Mouse (Mus musculus) MEL (cell line): ENCODE data around the gene Rnf24. TPM values are rescaled to one million over a fixed set of nuclear protein-coding genes. Genes with fewer than 3 reads are reported as not detected.

Experiments used
- DNase-seq: peaks from one replicate; pipeline ENCODE4 v3.0.0; 2011; ENCODE audit warnings: low read depth, low spot score
- H3K27ac ChIP-seq: 2 replicates; pipeline ENCODE4 v1.5.1; 2012; ENCODE audit warnings: low read depth, mild to moderate bottlenecking, control low read depth, low read length, moderate library complexity; ENCODE audit not compliant: control insufficient read depth
- H3K27me3 ChIP-seq, 2 experiments: fragments of 150-350 bp in 1 of 2; sonication (generic) in 1 of 2; 2 replicates each; pipeline ENCODE4 v1.6.1; 2012; ENCODE audit warnings: low read length in 2 of 2, mild to moderate bottlenecking in 2 of 2, improper control_type of control experiment in 1 of 2, moderate library complexity in 1 of 2; ENCODE audit not compliant: insufficient read depth in 2 of 2, control insufficient read depth in 1 of 2
- H3K36me3 ChIP-seq, 2 experiments: 2 replicates each; pipeline ENCODE4 v1.6.1; 2012 to 2014; ENCODE audit warnings: low read length in 2 of 2, improper control_type of control experiment in 1 of 2, inconsistent platforms in 1 of 2, mild to moderate bottlenecking in 1 of 2; ENCODE audit not compliant: insufficient read depth in 2 of 2, control insufficient read depth in 1 of 2
- H3K4me1 ChIP-seq, 2 experiments: fragments of 150-350 bp in 1 of 2; sonication (generic) in 1 of 2; 2 replicates each; pipeline ENCODE4 v1.6.1; 2012; ENCODE audit warnings: low read length in 2 of 2, improper control_type of control experiment in 1 of 2, mild to moderate bottlenecking in 1 of 2; ENCODE audit not compliant: insufficient read depth in 2 of 2, control insufficient read depth in 1 of 2
- H3K4me3 ChIP-seq, 2 experiments: fragments of 150-350 bp in 1 of 2; sonication (generic) in 1 of 2; 2 replicates each; pipeline ENCODE4 v1.5.1; 2012; ENCODE audit warnings: low read depth in 2 of 2, low read length in 2 of 2, mild to moderate bottlenecking in 2 of 2, moderate library complexity in 2 of 2, control low read depth in 1 of 2, improper control_type of control experiment in 1 of 2; ENCODE audit not compliant: control insufficient read depth in 1 of 2, insufficient read depth in 1 of 2
- H3K79me2 ChIP-seq: 2 replicates; pipeline ENCODE4 v1.6.1; 2012; ENCODE audit warnings: mild to moderate bottlenecking, low read length, moderate library complexity; ENCODE audit not compliant: control insufficient read depth, poor library complexity, insufficient read depth
- H3K9ac ChIP-seq: 2 replicates; pipeline ENCODE4 v1.6.1; 2012; ENCODE audit warnings: low read depth, mild to moderate bottlenecking, control low read depth, low read length, moderate library complexity; ENCODE audit not compliant: control insufficient read depth, poor library complexity, severe bottlenecking
- H3K9me3 ChIP-seq: fragments of 150-350 bp; sonication (generic); replicated peaks from 2 replicates; pipeline ENCODE4 v1.6.1; 2012; ENCODE audit warnings: mild to moderate bottlenecking, low read length, improper control_type of control experiment, moderate library complexity; ENCODE audit not compliant: insufficient read depth
- CTCF ChIP-seq, 3 experiments: IDR thresholded peaks in 2 of 3; conservative IDR thresholded peaks in 1 of 3; 2 replicates each; pipeline ENCODE4 v1.5.1; 2011 to 2012; ENCODE audit warnings: low read length in 3 of 3, low read depth in 2 of 3, mild to moderate bottlenecking in 2 of 3, improper control_type of control experiment in 1 of 3, inconsistent platforms in 1 of 3, mixed read lengths in 1 of 3, moderate library complexity in 1 of 3; ENCODE audit not compliant: control insufficient read depth in 1 of 3, insufficient read depth in 1 of 3, poor library complexity in 1 of 3, severe bottlenecking in 1 of 3
- E2F4 ChIP-seq: IDR thresholded peaks from 2 replicates; pipeline ENCODE4 v1.6.1; 2011; ENCODE audit warnings: low read depth, low read length, improper control_type of control experiment, borderline replicate concordance
- ELF1 ChIP-seq: IDR thresholded peaks from 2 replicates; pipeline ENCODE4 v1.6.1; 2014; ENCODE audit warnings: low read depth, mild to moderate bottlenecking, inconsistent platforms, low read length, improper control_type of control experiment, moderate library complexity
- EP300 ChIP-seq, 2 experiments: IDR thresholded peaks; 2 replicates each; pipeline ENCODE4 v1.6.1; 2011; ENCODE audit warnings: improper control_type of control experiment in 2 of 2, low read length in 2 of 2, low read depth in 1 of 2, mild to moderate bottlenecking in 1 of 2
- GABPA ChIP-seq: IDR thresholded peaks from 2 replicates; pipeline ENCODE4 v1.6.1; 2012; ENCODE audit warnings: low read depth, mild to moderate bottlenecking, inconsistent platforms, low read length, improper control_type of control experiment, moderate library complexity
- HCFC1 ChIP-seq: IDR thresholded peaks from 2 replicates; pipeline ENCODE4 v1.6.1; 2012; ENCODE audit warnings: low read depth, mild to moderate bottlenecking, inconsistent platforms, low read length, improper control_type of control experiment, moderate library complexity
- JUND ChIP-seq: IDR thresholded peaks from 2 replicates; pipeline ENCODE4 v1.6.1; 2011; ENCODE audit warnings: low read depth, mild to moderate bottlenecking, improper control_type of control experiment, low read length
- KAT2A ChIP-seq: conservative IDR thresholded peaks from 2 replicates; pipeline ENCODE4 v1.6.1; 2012; ENCODE audit warnings: low read depth, low read length, improper control_type of control experiment, inconsistent platforms
- MAFK ChIP-seq: IDR thresholded peaks from 2 replicates; pipeline ENCODE4 v1.6.1; 2011; ENCODE audit warnings: low read depth, mild to moderate bottlenecking, low read length, improper control_type of control experiment, borderline replicate concordance
- MAX ChIP-seq: IDR thresholded peaks from 2 replicates; pipeline ENCODE4 v1.6.1; 2011; ENCODE audit warnings: low read length, improper control_type of control experiment
- MEF2A ChIP-seq: IDR thresholded peaks from 2 replicates; pipeline ENCODE4 v1.6.1; 2014; ENCODE audit warnings: low read depth, mild to moderate bottlenecking, inconsistent platforms, low read length, improper control_type of control experiment; ENCODE audit not compliant: poor library complexity, insufficient replicate concordance, severe bottlenecking; ENCODE audit errors: extremely low read depth
- MXI1 ChIP-seq: IDR thresholded peaks from 2 replicates; pipeline ENCODE4 v1.6.1; 2011; ENCODE audit warnings: mild to moderate bottlenecking, low read depth, low read length, improper control_type of control experiment
- POLR2A ChIP-seq, 2 experiments: IDR thresholded peaks; 2 replicates each; pipeline ENCODE4 v1.6.1; 2011 to 2012; ENCODE audit warnings: low read length in 2 of 2, mild to moderate bottlenecking in 2 of 2, control low read depth in 1 of 2, improper control_type of control experiment in 1 of 2, low read depth in 1 of 2, moderate library complexity in 1 of 2; ENCODE audit not compliant: control insufficient read depth in 1 of 2, insufficient read depth in 1 of 2, poor library complexity in 1 of 2
- POLR2AphosphoS2 ChIP-seq: IDR thresholded peaks from 2 replicates; pipeline ENCODE4 v1.6.1; 2011; ENCODE audit warnings: low read length, improper control_type of control experiment
- RAD21 ChIP-seq: IDR thresholded peaks from 2 replicates; pipeline ENCODE4 v1.6.1; 2011; ENCODE audit warnings: mild to moderate bottlenecking, low read depth, low read length, improper control_type of control experiment
- SMC3 ChIP-seq: IDR thresholded peaks from 2 replicates; pipeline ENCODE4 v1.6.1; 2011; ENCODE audit warnings: low read depth, low read length, improper control_type of control experiment
- TAL1 ChIP-seq: IDR thresholded peaks from 2 replicates; pipeline ENCODE4 v1.6.1; 2012; ENCODE audit warnings: mild to moderate bottlenecking, inconsistent platforms, low read length, moderate library complexity, mixed read lengths
- TBP ChIP-seq: IDR thresholded peaks from 2 replicates; pipeline ENCODE4 v1.8.0; 2011; ENCODE audit warnings: low read depth, low read length, improper control_type of control experiment
- UBTF ChIP-seq: IDR thresholded peaks from 2 replicates; pipeline ENCODE4 v1.6.1; 2012; ENCODE audit warnings: low read depth, mild to moderate bottlenecking, inconsistent platforms, low read length, improper control_type of control experiment, moderate library complexity, borderline replicate concordance; ENCODE audit not compliant: insufficient read depth
- ZKSCAN1 ChIP-seq: IDR thresholded peaks from 2 replicates; pipeline ENCODE4 v1.6.1; 2012; ENCODE audit warnings: low read depth, mild to moderate bottlenecking, inconsistent platforms, low read length, improper control_type of control experiment, moderate library complexity
- polyA plus RNA-seq, 2 experiments: library from polyadenylated mRNA; stranded (reverse) in 1 of 2; unstranded in 1 of 2; fragments of >175 nt in 1 of 2; fragments of >200 nt in 1 of 2; gene quantifications; 2 replicates each; pipeline versions ENCODE4 v1.2.1 to v1.2.4; 2012; ENCODE audit warnings: low replicate concordance in 2 of 2, low read depth in 1 of 2; ENCODE audit not compliant: insufficient read length in 2 of 2, insufficient read depth in 1 of 2, missing spikeins in 1 of 2
- total RNA-seq: library from RNA; depleted of rRNA; stranded (reverse); fragments of 300-350 nt; gene quantifications from 2 replicates; pipeline ENCODE4 v1.2.3, GENCODE M21; 2012

Gene Rnf24
- total and polyA plus RNA-seq, 3 experiments: 0.73 to 2.9 TPM; not detected in 1

GRCm38 (mm10) chr2:131386350-131386962 lies 33.8 kb upstream of the Rnf24 start:
- peaks cover 19 to 20% of the 10 kb centered on the region in 2 experiments for H3K27me3 ChIP-seq
- no peak overlapping the region for H3K4me3 ChIP-seq
- H3K9ac ChIP-seq: no peak overlapping the region
- no peaks in the 10 kb centered on the region for H3K4me1 ChIP-seq
- H3K36me3 ChIP-seq: no peaks in the 10 kb centered on the region
- no peak overlapping the region for H3K27ac ChIP-seq
- DNase-seq: no peak
- no peak for TF ChIP-seq TAL1
- TF ChIP-seq ZKSCAN1: no peak
- TF ChIP-seq JUND: no peak
- TF ChIP-seq RAD21: no peak
- no peak for TF ChIP-seq GABPA
- no peak for TF ChIP-seq ELF1
- TF ChIP-seq UBTF: no peak
- no peak for TF ChIP-seq POLR2AphosphoS2
- TF ChIP-seq HCFC1: no peak
- TF ChIP-seq MEF2A: no peak
- TF ChIP-seq MXI1: no peak
- H3K79me2 ChIP-seq: no peaks in the 10 kb centered on the region
- H3K9me3 ChIP-seq: no peaks in the 10 kb centered on the region

DNA sequence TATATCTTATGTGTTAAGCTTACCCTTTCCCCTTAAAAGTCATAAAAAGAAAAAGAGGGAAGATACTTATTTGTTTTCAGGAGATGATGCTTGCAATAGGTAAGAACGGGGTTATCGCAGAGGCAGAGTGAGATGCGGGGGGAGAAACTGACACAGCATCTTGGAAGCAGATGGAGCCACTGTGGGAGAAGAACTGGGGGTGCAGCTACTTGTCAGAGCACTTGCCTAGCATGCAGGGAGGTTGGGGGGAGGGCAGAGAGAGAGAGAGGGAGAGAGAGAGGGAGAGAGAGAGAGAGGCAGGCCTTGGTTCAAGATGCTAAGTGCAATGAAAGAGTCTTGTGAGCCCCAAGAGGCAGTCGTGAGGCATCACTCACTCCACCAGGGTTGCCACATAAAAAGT lies 32.5 kb upstream of the Rnf24 start:
- Histone ChIP-seq H3K27me3 (peaks cover 17 to 19% of the 10 kb centered on the region in 2 experiments), H3K36me3 (no peaks in the 10 kb centered on the region), H3K9ac (no peak overlapping the region), H3K79me2 (no peaks in the 10 kb centered on the region), H3K4me1 (no peaks in the 10 kb centered on the region), H3K4me3 (no peak overlapping the region), H3K9me3 (no peaks in the 10 kb centered on the region), H3K27ac (no peak overlapping the region)
- TF ChIP-seq EP300 (IDR thresholded peaks at IDR 0.05; ENCODE audit: low read depth in 1 of 2, low read length in 2 of 2) (no peak), TBP (no peak), KAT2A (no peak), TAL1 (no peak), CTCF (IDR thresholded peaks at IDR 0.05 in 2 of 3, conservative IDR thresholded peaks at IDR 0.05 in 1 of 3; ENCODE audit: control insufficient read depth in 1 of 3, insufficient read depth in 1 of 3, low read depth in 2 of 3, low read length in 3 of 3, poor library complexity in 1 of 3, severe bottlenecking in 1 of 3) (no peak), ELF1 (no peak), MEF2A (no peak), E2F4 (no peak), MAX (no peak), MAFK (no peak), POLR2AphosphoS2 (no peak), GABPA (no peak), MXI1 (no peak), POLR2A (IDR thresholded peaks at IDR 0.05; ENCODE audit: control insufficient read depth in 1 of 2, insufficient read depth in 1 of 2, low read depth in 1 of 2, low read length in 2 of 2, poor library complexity in 1 of 2) (no peak), SMC3 (no peak)
- no peak for DNase-seq
